Mouse (Mus musculus) gastrocnemius, adult 8-10 months (tissue): ENCODE measurements around the gene Hist1h3e. TPM values are rescaled to one million over a fixed set of nuclear protein-coding genes. Genes with fewer than 3 reads are reported as not detected.
"Not testable (repeated sequence)": the region's sequence is repeated elsewhere in the genome, so short reads cannot be mapped to it uniquely, and the experiment has no call there.

Experiments
- DNase-seq, 2 experiments: peaks; one replicate each; pipeline ENCODE4 v3.0.0; 2022; ENCODE audit warnings: low spot score in 2 of 2
- total RNA-seq, 4 experiments: library from RNA; stranded (reverse); gene quantifications; 2 replicates each; pipeline ENCODE4 v1.2.4; 2022

The Hist1h3e gene
- total RNA-seq, 4 experiments from 2014 or later, result 14.8 to 21.5 (median 18.9) TPM

DNA sequence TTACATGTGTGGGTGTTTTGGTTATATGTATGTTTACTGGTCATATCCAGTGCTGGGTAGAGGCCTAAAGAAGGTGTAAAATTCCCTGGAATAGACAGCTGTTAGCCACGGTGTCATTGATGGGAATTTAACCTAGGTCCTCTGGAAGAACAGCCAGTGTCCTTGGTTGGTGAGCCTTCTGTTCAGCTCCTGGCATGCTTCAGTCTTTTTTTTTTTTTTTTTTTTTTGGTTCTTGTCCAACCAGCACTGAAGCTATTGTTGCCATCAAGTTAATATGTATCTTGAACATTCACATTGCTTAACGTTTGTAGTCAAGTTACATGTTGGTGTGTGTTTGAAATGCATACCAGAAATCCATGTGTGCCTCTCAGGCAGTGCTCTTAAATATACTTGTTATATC is 2.3 kb upstream of the Hist1h3e start:
- DNase-seq, result no peak

DNA sequence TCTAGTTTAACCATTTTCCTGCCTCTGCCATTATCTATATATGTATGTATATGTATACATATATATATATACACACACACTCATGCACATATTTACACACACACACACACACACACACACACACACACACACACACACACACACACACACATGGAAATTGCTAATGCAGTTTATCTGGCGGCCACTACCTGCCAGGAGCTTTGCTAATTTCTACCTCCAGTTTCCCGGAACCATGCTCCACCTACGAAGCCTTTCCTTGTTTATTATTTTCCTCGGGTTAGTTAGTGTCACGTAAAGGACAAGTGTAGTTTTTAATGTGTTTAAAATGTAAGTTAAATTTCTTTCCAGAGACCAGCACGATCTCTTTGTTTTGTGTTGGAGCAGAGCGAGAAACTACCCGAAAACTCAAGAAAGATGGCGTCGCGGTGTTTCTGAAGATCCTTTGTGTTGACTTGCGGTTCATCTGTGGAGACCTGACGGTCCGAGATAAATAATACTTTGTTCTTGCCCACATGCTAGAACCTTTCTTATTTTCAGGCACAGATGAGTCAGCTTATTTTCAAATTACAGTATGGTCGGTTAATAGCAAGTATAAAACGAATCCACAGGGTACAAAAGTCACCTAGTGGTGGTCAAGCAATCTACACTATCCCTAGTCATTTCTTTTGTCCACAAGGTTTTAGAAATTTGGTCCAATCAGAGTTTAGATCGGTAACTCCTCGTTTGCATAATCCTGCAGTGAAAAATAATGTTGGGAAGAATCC is 712 bp upstream of the Hist1h3e start:
- DNase-seq, result no peak

GRCm38 (mm10) chr13:23561531-23561882 is 662 bp downstream of the Hist1h3e start:
- DNase-seq, result not testable (repeated sequence)

DNA sequence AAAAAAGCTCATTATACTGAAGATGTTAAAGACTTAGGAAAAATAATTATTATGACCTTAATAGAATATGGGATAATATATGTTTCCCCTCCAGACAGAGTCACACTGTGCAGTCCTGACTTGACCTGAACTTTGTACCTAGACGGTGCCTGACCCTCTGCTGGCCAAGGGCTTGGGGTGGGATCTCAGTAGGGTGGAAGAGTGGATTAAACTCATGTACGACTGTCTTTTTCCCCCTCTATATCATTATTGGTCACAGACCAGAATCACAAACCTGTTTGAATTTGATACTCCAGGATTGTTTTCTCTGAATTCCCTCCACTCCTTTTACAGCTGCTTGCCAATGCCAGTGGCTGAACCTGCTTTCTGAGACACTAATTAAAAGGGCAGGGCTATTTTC is 1.5 kb downstream of the Hist1h3e start:
- not testable (repeated sequence) for DNase-seq

GRCm38 (mm10) chr13:23556906-23557305 is 5.3 kb downstream of the Hist1h3e start:
- DNase-seq, result no peak

DNA sequence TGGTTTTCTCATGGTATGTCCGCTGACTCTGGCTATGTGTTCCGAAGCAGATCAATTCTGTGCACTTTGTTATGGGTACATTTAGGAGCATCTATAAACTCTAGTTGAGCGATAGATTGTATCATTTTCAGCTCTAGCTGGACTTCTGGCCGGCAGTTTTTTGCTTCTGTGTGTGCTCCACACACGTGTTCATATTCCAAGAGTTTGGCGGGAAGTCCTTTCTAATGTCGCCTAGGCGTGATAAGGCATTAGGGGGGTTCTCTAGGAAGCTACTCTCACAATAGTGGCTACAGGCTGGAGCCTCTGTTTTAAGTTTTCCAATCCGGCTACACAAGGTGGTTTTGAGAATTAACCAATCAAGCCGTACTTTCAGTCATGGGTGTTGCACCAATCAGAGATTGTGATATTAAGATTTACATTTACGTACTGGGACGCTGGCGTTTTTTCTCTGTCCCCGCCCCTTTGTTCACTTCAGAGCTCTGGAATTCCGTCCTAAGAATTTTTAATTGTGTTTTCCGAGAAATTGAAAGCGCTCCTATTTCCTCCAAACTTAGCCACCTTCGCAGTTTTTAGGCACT is 6.2 kb downstream of the Hist1h3e start:
- DNase-seq, result no peak

DNA sequence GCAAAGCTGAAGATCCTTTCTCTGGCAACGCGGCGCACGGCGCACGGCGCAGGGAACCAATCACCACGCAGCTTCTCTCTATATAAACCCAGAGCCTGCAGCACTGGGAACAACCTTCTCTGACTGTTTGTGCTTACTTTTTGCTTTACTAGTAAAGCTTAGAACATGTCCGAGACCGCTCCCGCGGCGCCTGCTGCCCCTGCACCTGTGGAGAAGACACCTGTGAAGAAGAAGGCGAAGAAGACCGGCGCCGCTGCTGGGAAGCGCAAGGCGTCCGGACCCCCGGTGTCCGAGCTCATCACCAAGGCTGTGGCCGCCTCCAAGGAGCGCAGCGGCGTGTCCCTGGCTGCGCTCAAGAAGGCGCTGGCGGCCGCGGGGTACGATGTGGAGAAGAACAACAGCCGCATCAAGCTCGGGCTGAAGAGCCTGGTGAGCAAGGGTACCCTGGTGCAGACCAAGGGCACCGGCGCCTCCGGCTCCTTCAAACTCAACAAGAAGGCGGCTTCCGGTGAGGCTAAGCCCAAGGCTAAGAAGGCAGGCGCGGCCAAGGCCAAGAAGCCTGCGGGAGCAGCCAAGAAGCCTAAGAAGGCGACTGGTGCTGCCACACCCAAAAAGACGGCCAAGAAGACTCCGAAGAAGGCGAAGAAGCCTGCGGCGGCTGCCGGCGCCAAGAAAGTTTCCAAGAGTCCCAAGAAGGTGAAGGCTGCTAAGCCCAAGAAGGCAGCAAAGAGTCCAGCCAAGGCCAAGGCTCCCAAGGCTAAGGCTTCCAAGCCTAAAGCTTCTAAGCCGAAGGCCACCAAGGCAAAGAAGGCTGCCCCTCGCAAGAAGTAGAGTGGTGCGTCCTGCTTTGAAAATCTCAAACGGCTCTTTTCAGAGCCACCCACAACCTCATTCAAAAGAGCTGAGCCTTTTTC is 7.0 kb downstream of the Hist1h3e start:
- DNase-seq, result peak in 1 of 2 experiments; percentile 43

DNA sequence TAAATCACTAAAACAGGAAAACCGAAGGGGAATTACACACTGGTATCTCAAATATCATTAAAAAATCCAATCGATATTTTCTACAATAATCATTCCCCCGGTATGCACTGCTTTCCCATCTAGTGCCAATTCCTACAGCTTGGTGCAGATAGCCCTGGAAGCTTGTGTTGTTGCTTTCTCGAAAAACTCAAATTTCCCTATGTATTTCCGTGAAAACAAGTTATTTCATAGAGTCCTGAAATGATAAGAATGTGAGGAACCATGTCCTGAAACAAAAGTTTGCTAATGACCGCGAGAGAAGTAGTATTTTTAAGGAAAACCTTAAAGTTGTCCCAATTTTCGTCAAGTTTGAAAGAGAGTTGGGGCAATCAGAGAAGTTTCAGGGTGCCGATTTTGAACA is 7.8 kb downstream of the Hist1h3e start:
- DNase-seq, result no peak

DNA sequence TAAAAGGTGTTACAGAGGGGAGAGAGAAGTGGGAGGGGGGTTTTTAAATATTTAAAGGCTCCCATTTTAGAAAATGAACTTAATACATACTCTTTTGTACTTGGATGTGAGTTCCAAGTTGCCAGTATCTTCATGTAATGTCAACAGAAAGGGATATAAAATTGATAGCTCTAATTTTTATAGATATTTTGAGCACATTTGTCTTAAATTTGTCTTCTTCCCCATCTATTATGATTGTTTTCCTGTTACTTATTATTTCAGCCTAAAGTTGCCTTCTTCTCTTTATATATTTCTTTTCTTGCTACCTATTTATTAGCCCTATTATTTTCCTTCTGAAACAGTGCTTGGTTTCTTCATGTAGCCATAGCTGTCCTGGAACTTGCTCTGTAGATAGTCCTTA is 9.2 kb downstream of the Hist1h3e start, which contains the start of gene Hist1h1d:
Hist1h1d (plus strand) TSS at position 301 of the 400 bp plus-strand sequence.
- DNase-seq, result no peak

DNA sequence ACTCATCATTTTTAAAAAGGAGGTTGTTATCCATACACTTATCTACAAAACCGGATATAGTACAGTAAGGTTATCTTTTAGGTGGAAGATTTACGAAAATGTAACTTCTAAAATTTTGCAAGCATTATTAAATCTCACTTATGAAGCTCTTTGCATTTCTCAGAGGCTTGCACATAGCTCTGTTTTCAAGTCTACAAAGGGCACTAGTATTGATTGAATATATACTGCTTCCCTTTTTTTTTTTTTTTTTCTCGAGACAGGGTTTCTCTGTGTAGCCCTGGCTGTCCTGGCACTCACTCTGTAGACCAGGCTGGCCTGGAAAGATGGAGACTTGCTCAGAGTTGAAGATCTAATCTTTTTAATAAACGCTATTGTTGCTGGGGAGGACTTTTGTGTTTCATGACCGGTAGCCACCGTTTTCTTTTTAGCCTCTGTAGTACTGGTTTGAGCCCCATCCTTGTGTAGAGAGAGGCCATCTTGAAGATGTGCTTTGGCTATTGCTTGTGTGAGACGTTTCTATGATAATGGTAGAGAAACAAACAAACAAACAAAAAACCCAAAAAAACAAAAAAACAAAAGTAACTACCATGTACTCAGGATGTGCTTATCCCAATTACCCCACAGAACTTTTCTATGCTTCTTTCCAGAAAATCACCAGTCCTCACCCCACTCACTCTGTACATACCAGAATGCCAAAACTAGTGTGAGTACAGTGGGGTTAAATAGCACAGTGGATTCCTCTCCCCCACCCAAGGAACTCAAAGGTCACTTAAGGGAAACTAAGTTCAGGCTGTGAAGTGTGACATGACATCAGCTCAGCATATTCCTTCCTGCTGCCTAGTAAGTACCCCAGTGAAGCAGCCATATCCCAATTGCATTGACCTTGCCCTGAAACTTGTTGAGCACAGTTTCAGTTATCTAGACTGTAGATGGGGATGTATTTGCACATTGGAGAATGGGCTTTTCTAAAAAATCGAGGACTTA is 9.9 kb downstream of the Hist1h3e start:
- no peak for DNase-seq

GRCm38 (mm10) chr13:23551146-23551834 is 10.9 kb downstream of the Hist1h3e start, which contains the start of gene Hist1h4f:
Hist1h4f (minus strand) TSS chr13:23551648.
- peak in 1 of 2 experiments; percentile 52 for DNase-seq

GRCm38 (mm10) chr13:23550761-23551145 is 11.4 kb downstream of the Hist1h3e start:
- DNase-seq, result no peak

GRCm38 (mm10) chr13:23546694-23547093 is 15.5 kb downstream of the Hist1h3e start:
- no peak for DNase-seq

DNA sequence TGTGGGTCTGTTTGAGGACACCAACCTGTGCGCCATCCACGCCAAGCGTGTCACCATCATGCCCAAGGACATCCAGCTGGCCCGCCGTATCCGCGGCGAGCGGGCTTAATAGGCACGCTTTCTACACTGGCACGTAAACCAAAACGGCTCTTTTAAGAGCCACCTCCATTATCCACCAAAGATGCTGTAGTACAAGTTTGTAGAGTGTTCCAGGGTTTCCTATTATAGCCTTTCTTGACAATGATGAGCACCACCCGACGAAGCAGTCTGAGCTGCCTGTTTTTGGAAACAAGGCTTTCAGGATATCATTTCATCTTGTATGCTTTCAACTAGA is 17.4 kb downstream of the Hist1h3e start:
- DNase-seq, result not testable (repeated sequence)

DNA sequence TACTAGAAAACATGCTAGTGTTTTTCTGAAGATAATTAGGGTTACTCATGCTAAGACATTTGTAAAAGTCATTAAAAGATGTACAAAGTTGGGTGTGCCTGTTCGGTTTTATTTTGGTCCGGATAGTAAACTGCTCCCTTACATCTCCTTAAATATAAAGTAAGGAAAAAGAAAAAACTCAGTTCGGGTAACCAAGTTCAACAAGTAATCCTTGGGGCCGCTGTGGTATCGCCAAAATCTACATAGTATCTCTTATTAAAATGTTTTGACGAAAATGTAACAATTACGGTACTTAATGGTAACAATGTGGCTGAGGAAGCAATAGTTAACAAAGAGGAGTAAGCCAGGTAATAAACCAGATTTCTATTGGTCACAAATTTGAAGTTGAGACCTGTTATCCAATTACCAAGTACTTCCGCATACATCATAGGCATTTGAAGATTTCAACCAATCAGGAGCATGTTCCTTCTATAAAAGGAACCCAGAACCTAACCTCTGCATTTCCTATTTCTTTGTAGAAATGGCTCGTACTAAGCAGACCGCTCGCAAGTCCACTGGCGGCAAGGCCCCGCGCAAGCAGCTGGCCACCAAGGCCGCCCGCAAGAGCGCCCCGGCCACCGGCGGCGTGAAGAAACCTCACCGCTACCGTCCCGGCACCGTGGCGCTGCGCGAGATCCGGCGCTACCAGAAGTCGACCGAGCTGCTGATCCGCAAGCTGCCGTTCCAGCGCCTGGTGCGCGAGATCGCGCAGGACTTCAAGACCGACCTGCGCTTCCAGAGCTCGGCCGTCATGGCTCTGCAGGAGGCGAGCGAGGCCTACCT is 18.0 kb downstream of the Hist1h3e start, which contains the start of gene Hist1h3f:
Hist1h3f (plus strand) TSS at position 88 of the 822 bp plus-strand sequence.
- DNase-seq, result peak; percentile 26 to 44

DNA sequence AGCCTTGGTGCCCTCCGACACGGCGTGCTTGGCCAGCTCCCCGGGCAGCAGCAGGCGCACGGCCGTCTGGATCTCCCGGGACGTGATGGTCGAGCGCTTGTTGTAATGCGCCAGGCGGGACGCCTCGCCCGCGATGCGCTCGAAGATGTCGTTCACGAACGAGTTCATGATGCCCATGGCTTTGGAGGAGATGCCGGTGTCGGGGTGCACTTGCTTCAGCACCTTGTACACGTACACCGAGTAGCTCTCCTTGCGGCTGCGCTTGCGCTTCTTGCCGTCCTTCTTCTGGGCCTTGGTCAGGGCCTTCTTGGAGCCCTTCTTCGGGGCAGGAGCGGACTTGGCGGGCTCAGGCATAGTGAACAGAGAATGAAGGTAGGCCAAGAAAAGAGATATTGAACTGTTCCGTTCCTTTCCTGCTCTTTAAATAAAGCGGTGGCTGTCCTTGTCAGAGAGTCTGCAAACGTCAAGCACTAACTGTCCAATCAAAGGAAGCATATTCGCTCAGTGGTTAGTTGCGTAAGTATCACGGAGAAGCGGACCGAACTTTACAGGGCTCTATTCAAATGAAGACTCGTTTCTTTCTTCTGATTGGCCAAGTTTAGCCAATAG is 19.1 kb downstream of the Hist1h3e start, which contains the start of gene Hist1h2bh:
Hist1h2bh (minus strand) TSS at position 394 of the 609 bp plus-strand sequence.
- peak in 1 of 2 experiments; percentile 37 for DNase-seq

- not testable (repeated sequence) for DNase-seq
These were observed 19.8 kb downstream of the Hist1h3e start for GRCm38 (mm10) chr13:23542225-23542980.

- no peak for DNase-seq
These were observed 20.7 kb downstream of the Hist1h3e start for GRCm38 (mm10) chr13:23541497-23541896.
